Mouse (Mus musculus) urinary bladder, postnatal 0 days (tissue): Measurements from ENCODE around the gene Sema4c. TPM values are rescaled to one million over a fixed set of nuclear protein-coding genes. Genes with fewer than 3 reads are reported as not detected.

Experiments used
- microRNA-seq: library from miRNA; unstranded; fragments of <30 nt; microRNA quantifications from one replicate; pipeline ENCODE4, GENCODE M21; 2016
- polyA plus RNA-seq: library from polyadenylated mRNA; unstranded; fragments of >200 nt; fragmentation: Nextera tagmentation; extraction: Ambion mirVana; gene quantifications from 2 replicates; pipeline ENCODE4 v1.2.1, GENCODE M21; 2015

Sema4c gene
- 8.2 and 9.7 TPM in 2 replicates for polyA plus RNA-seq

GRCm38 (mm10) chr1:36558031-36558993 is at the start of gene Sema4c:
Gene Sema4c (minus strand): TSS chr1:36558349.

DNA sequence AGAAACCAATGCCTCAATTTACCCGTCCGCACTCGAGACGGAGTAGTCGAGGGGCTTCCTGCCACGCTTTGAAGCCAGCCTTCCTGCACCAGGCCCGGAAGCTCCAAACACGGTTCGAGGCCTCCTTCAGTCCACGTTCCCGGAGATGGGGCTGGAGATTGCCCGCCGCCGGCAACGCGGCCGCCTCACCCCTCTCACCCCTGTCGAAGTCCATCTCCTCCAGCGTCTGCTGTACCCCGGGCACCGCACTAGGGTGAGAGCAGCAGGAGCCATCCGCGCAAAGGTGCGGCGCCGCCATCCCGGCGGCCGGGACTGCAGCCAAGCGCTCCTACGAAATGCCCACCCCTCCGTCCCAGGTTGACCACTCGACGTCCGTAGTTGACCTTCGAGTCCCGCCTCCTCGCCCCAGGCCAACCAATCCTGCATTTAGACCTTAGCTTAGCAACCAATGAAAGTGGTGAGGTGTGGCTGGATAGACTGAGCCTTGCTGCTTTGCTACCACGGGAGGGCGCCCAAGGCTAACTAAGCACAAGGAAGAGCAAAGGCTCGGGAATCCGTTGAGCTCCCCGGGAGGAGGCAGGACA is 11.2 kb downstream of the Sema4c start, which contains the start of gene Ankrd39:
Gene Ankrd39 (minus strand): TSS at position 558 of the 584 bp plus-strand sequence.

GRCm38 (mm10) chr1:36539186-36539585 is 19.0 kb downstream of the Sema4c start, which contains the start of gene Gm42417:
Gene Gm42417 (minus strand): TSS chr1:36539429.

DNA sequence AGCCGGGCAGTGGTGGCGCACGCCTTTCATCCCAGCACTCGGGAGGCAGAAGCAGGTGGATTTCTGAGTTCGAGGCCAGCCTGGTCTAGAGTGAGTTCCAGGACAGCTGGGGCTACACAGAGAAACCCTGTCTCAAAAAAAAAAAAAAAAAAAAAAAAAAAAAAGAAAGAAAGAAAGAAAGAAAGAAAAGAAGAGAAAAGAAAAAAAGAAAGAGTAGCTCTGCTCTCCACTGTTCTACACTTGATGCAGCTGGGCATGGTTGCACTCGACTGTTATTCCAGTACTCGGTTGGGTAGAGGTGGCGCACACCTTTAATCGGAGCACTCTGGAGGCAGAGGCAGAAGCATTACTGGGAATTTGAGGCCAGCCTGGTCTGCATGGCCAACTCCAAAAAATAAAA is 21.4 kb downstream of the Sema4c start, which contains the start of gene Ankrd23:
Gene Ankrd23 (minus strand): TSS at position 101 of the 400 bp plus-strand sequence.

DNA sequence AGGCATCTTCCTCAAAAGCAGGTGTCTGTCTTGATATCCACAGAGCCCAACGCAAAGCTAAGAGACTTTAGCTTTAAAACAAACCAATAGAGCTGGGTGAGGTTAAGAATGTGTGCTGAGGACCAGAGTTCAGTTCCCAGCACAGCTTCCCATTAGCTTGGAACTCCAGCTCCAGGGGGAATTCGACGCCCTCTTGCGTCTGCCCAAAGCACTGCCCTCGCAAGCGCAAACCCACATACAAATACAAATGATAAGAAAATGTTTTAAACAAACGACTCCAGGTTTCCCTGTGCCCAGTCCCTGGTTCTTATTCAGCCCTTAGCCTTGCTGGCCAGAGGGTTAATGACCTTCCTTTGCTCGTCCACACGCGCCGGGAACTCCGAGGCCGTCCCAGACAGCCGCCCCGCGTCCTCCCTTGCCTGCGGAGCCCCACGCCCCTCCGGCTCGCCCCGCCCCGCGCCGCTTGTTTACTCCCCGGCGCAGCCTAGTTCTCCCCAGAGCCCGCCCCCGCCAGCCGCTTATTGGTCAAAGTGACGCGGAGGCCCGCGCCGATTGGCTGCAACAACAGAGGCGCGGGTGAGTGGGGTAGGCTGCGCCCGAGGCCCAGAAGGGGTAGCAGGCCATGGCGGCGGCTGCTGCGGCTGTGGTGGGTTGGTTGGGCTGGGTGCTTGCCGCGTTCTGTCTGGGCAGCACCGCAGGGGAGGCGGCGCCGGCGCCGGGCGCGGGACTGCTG is 46.7 kb downstream of the Sema4c start, which contains the start of gene Cnnm3:
Gene Cnnm3 (plus strand): TSS at position 579 of the 733 bp plus-strand sequence.

Small RNA genes within 50 kb of the gene (microRNA-seq; reads per million reads assigned to microRNA genes)
- not detected for gene Gm47280

Other genes with a start within 250 kb of the Sema4c start
- 20.0 and 21.5 TPM in 2 replicates for gene Kansl3, start 189.2 kb downstream of the Sema4c start, polyA plus RNA-seq
- gene Fer1l5, start 186.1 kb downstream of the Sema4c start, polyA plus RNA-seq: 0.16 and 0.19 TPM in 2 replicates
- gene Lman2l, start 113.1 kb downstream of the Sema4c start, polyA plus RNA-seq: 15.5 and 15.9 TPM in 2 replicates
- 10.0 and 11.8 TPM in 2 replicates for gene Cnnm4, start 86.7 kb downstream of the Sema4c start, polyA plus RNA-seq
- gene Cnnm3, start 46.5 kb downstream of the Sema4c start, polyA plus RNA-seq: 1.2 and 1.3 TPM in 2 replicates
- gene Ankrd23, start 21.5 kb downstream of the Sema4c start, polyA plus RNA-seq: 11.8 and 13.1 TPM in 2 replicates
- gene Gm42417, start 18.9 kb downstream of the Sema4c start, polyA plus RNA-seq: 1.0 TPM in 1 of 2 replicates, not detected in the other
- 20.9 and 28.5 TPM in 2 replicates for gene Ankrd39, start 10.9 kb downstream of the Sema4c start, polyA plus RNA-seq
- gene Fam178b, start 124.8 kb upstream of the Sema4c start, polyA plus RNA-seq: 1.3 and 1.6 TPM in 2 replicates
- gene Cox5b, start 133.1 kb upstream of the Sema4c start, polyA plus RNA-seq: 696 and 763 TPM in 2 replicates
- not detected in 2 replicates for gene 4933424G06Rik, start 151.8 kb upstream of the Sema4c start, polyA plus RNA-seq
- gene Actr1b, start 156.1 kb upstream of the Sema4c start, polyA plus RNA-seq: 62.6 and 65.6 TPM in 2 replicates
- 0.18 TPM in 1 of 2 replicates, not detected in the other for gene Zap70, start 203.4 kb upstream of the Sema4c start, polyA plus RNA-seq